Mouse (Mus musculus) liver, adult 2 months (tissue): ENCODE results near the gene Cfap74. TPM values are rescaled to one million over a fixed set of nuclear protein-coding genes. Genes with fewer than 3 reads are reported as not detected.

Experiments used
- DNase-seq: peaks from one replicate; pipeline ENCODE4 v3.0.0-alpha.2; 2011; ENCODE audit warnings: low read depth, low spot score; ENCODE audit errors: extremely low read depth
- H3K27ac ChIP-seq: fragments of 200-500 bp; replicated peaks from 2 replicates; pipeline ENCODE4 v1.5.1; 2012; ENCODE audit warnings: low read depth, mild to moderate bottlenecking, control low read depth, inconsistent platforms, low read length; ENCODE audit not compliant: insufficient read depth
- H3K27me3 ChIP-seq: fragments of 200-500 bp; 2 replicates; pipeline ENCODE4 v1.6.1; 2012; ENCODE audit warnings: mild to moderate bottlenecking, moderate library complexity, low read length, inconsistent platforms; ENCODE audit not compliant: control insufficient read depth, insufficient read depth
- H3K36me3 ChIP-seq: fragments of 200-500 bp; 2 replicates; pipeline ENCODE4 v1.6.1; 2012; ENCODE audit warnings: low read length, inconsistent platforms; ENCODE audit not compliant: control insufficient read depth, insufficient read depth
- H3K4me1 ChIP-seq: fragments of 200-500 bp; 2 replicates; pipeline ENCODE4 v1.6.1; 2011; ENCODE audit warnings: low read length; ENCODE audit not compliant: control insufficient read depth, insufficient read depth
- H3K4me3 ChIP-seq: fragments of 200-500 bp; 2 replicates; pipeline ENCODE4 v1.5.1; 2011; ENCODE audit warnings: low read depth, mild to moderate bottlenecking, control low read depth, low read length, moderate library complexity; ENCODE audit not compliant: insufficient read depth
- H3K79me2 ChIP-seq: fragments of 200-500 bp; 2 replicates; pipeline ENCODE4 v1.6.1; 2012; ENCODE audit warnings: inconsistent platforms, mild to moderate bottlenecking, low read length, moderate library complexity; ENCODE audit not compliant: control insufficient read depth, insufficient read depth
- H3K9ac ChIP-seq: fragments of 200-500 bp; 2 replicates; pipeline ENCODE4 v1.6.1; 2012; ENCODE audit warnings: low read depth, mild to moderate bottlenecking, control low read depth, inconsistent platforms, low read length
- CTCF ChIP-seq: fragments of 200-500 bp; IDR thresholded peaks from 2 replicates; pipeline ENCODE4 v1.5.1; 2011; ENCODE audit warnings: low read depth, low read length, control low read depth
- POLR2A ChIP-seq: fragments of 200-500 bp; IDR thresholded peaks from 2 replicates; pipeline ENCODE4 v1.6.1; 2011; ENCODE audit warnings: low read length, control low read depth; ENCODE audit not compliant: insufficient read depth; ENCODE audit errors: extremely low read depth
- WGBS: fragments of 180-500 bp; shearing (Covaris S2); methylation state at CpG from one replicate; pipeline ENCODE4 v1.1.7; 2018; 5-methylcytosine and 5-hydroxymethylcytosine counted together
- polyA plus RNA-seq: library from polyadenylated mRNA; depleted of rRNA; stranded (reverse); fragments of >200 nt; gene quantifications from 2 replicates; pipeline ENCODE4 v1.2.3, GENCODE M21; 2012
- total RNA-seq: library from RNA; depleted of rRNA; stranded (reverse); fragments of >200 nt; gene quantifications from 2 replicates; pipeline ENCODE4 v1.2.3, GENCODE M21; 2014

Cfap74 gene
- total and polyA plus RNA-seq, 2 experiments = 0.06 to 0.09 TPM

DNA sequence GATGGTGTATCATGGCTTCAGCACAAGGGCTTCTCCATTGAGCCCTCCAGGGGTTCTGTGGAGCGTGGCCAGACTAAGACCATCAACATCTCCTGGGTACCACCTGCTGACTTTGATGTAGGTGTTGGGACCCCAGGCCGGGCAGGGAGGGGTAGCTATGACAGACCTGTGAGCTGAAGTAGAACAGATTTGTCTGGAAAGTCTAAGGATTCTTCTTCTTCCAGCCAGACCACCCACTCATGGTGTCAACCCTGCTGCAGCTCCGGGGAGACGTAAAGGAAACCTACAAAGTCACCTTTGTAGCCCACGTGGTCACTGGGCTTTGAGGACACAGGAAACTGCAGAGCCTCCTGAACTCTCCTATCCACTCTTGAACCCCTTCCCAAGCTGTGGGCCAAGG is 57.1 kb downstream of the Cfap74 start:
- TF ChIP-seq POLR2A (no peak), CTCF (no peak)
- WGBS = 83% methylated on average over 5 of the region's 5 CpGs
- Histone ChIP-seq H3K9ac (no peak overlapping the region), H3K27ac (no peak overlapping the region), H3K79me2 (no peaks in the 10 kb centered on the region), H3K36me3 (no peaks in the 10 kb centered on the region), H3K4me3 (no peak overlapping the region), H3K4me1 (0 out of 2 replicates have a peak, but pooled peaks cover 3% of the 10 kb centered on the region), H3K27me3 (peaks cover 3% of the 10 kb centered on the region; the same call in 1 of the 2 replicates)
- DNase-seq = no peak

- Histone ChIP-seq H3K27ac (no peak overlapping the region), H3K36me3 (no peaks in the 10 kb centered on the region), H3K27me3 (peaks cover 3% of the 10 kb centered on the region; the same call in 1 of the 2 replicates), H3K9ac (no peak overlapping the region), H3K4me3 (no peak overlapping the region), H3K4me1 (0 out of 2 replicates have a peak, but pooled peaks cover 3% of the 10 kb centered on the region), H3K79me2 (no peaks in the 10 kb centered on the region)
- WGBS = 84% methylated on average over 13 of the region's 13 CpGs
- no peak for DNase-seq
- TF ChIP-seq CTCF = no peak
- TF ChIP-seq POLR2A = no peak
Measured at GRCm38 (mm10) chr4:155467237-155468010, 58.4 kb downstream of the Cfap74 start.

DNA sequence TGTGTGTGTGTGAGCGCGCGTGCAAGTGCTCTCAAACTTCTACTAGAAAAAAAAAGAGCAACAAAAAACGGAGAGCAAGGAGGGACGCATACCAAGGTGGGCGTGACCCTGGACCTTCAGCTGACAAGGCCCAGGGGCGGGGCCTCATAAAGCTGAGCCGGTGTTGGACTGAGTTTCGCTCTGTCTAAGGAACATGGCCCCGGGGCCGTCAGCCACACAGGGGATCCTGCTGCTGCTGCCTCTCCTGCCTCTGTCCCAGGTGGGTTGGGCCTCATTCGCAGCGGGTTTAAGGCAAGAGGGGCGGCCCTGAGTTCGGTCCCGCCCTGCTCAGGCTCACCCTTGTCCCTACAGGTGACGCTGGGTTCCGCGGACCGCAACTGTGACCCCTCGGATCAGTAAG is 60.0 kb downstream of the Cfap74 start, which contains the start of gene Tmem52:
Gene Tmem52, plus strand, starts transcription at position 163 of the 400 bp plus-strand sequence.
- no peak within 1 kb of the TSS for H3K27ac ChIP-seq
- no peaks in the 10 kb centered on the region for H3K36me3 ChIP-seq
- TF ChIP-seq CTCF (no peak), POLR2A (no peak)
- H3K79me2 ChIP-seq = no peaks in the 10 kb centered on the region
- 12% methylated on average over 21 of the region's 21 CpGs for WGBS
- peak within 1 kb of the TSS; percentile 71 for H3K9ac ChIP-seq
- H3K4me1 ChIP-seq = 0 out of 2 replicates have a peak, but pooled peaks cover 3% of the 10 kb centered on the region
- peaks cover 3% of the 10 kb centered on the region; the same call in 1 of the 2 replicates for H3K27me3 ChIP-seq
- DNase-seq = no peak
- peak within 1 kb of the TSS; percentile 66 for H3K4me3 ChIP-seq

- Histone ChIP-seq H3K4me3 (no peak overlapping the region), H3K4me1 (0 out of 2 replicates have a peak, but pooled peaks cover 3% of the 10 kb centered on the region), H3K9ac (no peak overlapping the region), H3K36me3 (no peaks in the 10 kb centered on the region), H3K27me3 (peaks cover 3% of the 10 kb centered on the region; the same call in 1 of the 2 replicates), H3K79me2 (no peaks in the 10 kb centered on the region), H3K27ac (no peak overlapping the region)
- no peak for TF ChIP-seq POLR2A
- 84% methylated on average over 18 of the region's 18 CpGs for WGBS
- no peak for DNase-seq
Measured at GRCm38 (mm10) chr4:155469590-155470262, 60.7 kb downstream of the Cfap74 start.

DNA sequence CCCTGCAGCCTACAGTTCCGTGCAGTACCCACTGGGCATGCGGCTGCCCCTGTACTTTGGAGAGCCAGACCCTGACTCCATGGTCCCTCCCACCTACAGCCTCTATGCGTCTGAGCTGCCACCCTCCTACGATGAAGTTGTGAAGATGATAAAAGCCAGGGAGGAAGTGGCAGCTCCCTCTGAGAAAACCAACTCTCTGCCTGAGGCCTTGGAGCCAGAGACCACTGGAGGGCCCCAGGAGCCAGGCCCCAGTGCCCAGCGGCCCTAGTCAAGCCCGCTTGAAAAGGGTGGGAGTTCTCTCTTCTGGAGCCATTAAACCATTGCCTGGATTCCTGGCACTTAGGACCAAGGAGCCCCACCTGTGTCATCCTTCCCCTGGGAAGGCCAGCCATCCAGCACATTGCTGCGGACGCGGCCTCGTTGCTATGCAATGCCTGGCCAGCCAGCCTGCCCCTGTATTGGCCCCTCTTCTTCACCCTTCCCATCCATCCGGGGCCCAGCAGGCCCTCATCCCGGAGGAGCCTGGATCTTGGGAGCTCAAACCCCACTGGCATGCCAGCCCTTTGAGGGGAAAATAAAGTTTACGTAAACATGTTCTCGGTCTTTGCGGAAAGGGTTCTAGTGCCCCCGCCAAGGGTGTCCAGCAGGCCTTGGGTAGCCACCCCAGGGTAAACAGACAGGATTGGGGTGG is 61.4 kb downstream of the Cfap74 start:
- no peaks in the 10 kb centered on the region for H3K79me2 ChIP-seq
- H3K9ac ChIP-seq = no peak overlapping the region
- peaks cover 3% of the 10 kb centered on the region; the same call in 1 of the 2 replicates for H3K27me3 ChIP-seq
- no peak overlapping the region for H3K4me3 ChIP-seq
- H3K27ac ChIP-seq = no peak overlapping the region
- H3K4me1 ChIP-seq = 0 out of 2 replicates have a peak, but pooled peaks cover 3% of the 10 kb centered on the region
- no peaks in the 10 kb centered on the region for H3K36me3 ChIP-seq
- no peak for DNase-seq
- TF ChIP-seq POLR2A = no peak
- WGBS = 90% methylated on average over 16 of the region's 16 CpGs
